Mouse (Mus musculus): ENCODE data around the gene Slc22a18. TPM values are rescaled to one million over a fixed set of nuclear protein-coding genes. Genes with fewer than 3 reads are reported as not detected.

Slc22a18 gene
- total and polyA plus RNA-seq, 3 experiments, result 5.8 to 19.8 TPM; not detected in 1

GRCm38 (mm10) chr7:143502418-143503200, 29.1 kb downstream of the Slc22a18 start, which contains the start of gene Phlda2:
TSS of gene Phlda2 (minus strand) at chr7:143503150.
- Histone ChIP-seq H3K27ac (ENCODE audit: control insufficient read depth, low read depth, low read length) (peak within 1 kb of the TSS; percentile 84), H3K79me2 (ENCODE audit: control insufficient read depth, insufficient read depth, low read length, poor library complexity) (peaks cover 10% of the 10 kb centered on the region), H3K9me3 (replicated peaks; ENCODE audit: insufficient read depth, low read length) (no peaks in the 10 kb centered on the region), H3K9ac (ENCODE audit: control insufficient read depth, low read depth, low read length, poor library complexity, severe bottlenecking) (peak within 1 kb of the TSS; percentile 85), H3K4me3 (ENCODE audit: control insufficient read depth in 1 of 2, insufficient read depth in 1 of 2, low read depth in 2 of 2, low read length in 2 of 2) (peak within 1 kb of the TSS; percentile 78 to 91), H3K27me3 (ENCODE audit: control insufficient read depth in 1 of 2, insufficient read depth in 2 of 2, low read length in 2 of 2) (no peaks in the 10 kb centered on the region), H3K4me1 (ENCODE audit: control insufficient read depth in 1 of 2, insufficient read depth in 2 of 2, low read length in 2 of 2) (peaks cover 5 to 19% of the 10 kb centered on the region in 2 experiments; a peak in 3 of 4 replicates), H3K36me3 (ENCODE audit: control insufficient read depth in 1 of 2, insufficient read depth in 2 of 2, low read length in 2 of 2) (peaks cover 0 to 6% of the 10 kb centered on the region in 2 experiments; a peak in 2 of 4 replicates)
- peak; percentile 89 for DNase-seq (ENCODE audit: low read depth, low spot score)
- TF ChIP-seq JUND (IDR thresholded peaks at IDR 0.05; ENCODE audit: low read depth, low read length) (no peak), USF1 (IDR thresholded peaks at IDR 0.05; ENCODE audit: low read depth, low read length) (peak; percentile 57), ETS1 (IDR thresholded peaks at IDR 0.05; ENCODE audit: low read depth, low read length) (peak; percentile 37), BHLHE40 (IDR thresholded peaks at IDR 0.05; ENCODE audit: borderline replicate concordance, low read depth, low read length) (peak; percentile 54; the same call in 1 of the 2 replicates), ZNF384 (IDR thresholded peaks at IDR 0.05; ENCODE audit: low read depth, low read length) (no peak), MAX (IDR thresholded peaks at IDR 0.05; ENCODE audit: low read length) (peak; percentile 59), SIN3A (IDR thresholded peaks at IDR 0.05; ENCODE audit: low read length) (peak; percentile 42), RAD21 (IDR thresholded peaks at IDR 0.05; ENCODE audit: low read depth, low read length) (no peak), MEF2A (IDR thresholded peaks at IDR 0.05; ENCODE audit: extremely low read depth, insufficient replicate concordance, low read depth, low read length, poor library complexity, severe bottlenecking) (no peak), MYB (IDR thresholded peaks at IDR 0.05; ENCODE audit: low read depth, low read length) (0 out of 2 replicates have a peak, but pooled peaks have one; percentile 36), ZC3H11A (IDR thresholded peaks at IDR 0.05; ENCODE audit: low read depth, low read length) (no peak), HCFC1 (IDR thresholded peaks at IDR 0.05; ENCODE audit: low read depth, low read length) (no peak; the same call in 1 of the 2 replicates), MAZ (IDR thresholded peaks at IDR 0.05; ENCODE audit: low read depth, low read length) (peak; percentile 92), MYC (IDR thresholded peaks at IDR 0.05; ENCODE audit: low read depth, low read length) (peak; percentile 79; the same call in 1 of the 2 replicates), CHD1 (IDR thresholded peaks at IDR 0.05; ENCODE audit: low read depth, low read length) (0 out of 2 replicates have a peak, but pooled peaks have one; percentile 27), ZKSCAN1 (IDR thresholded peaks at IDR 0.05; ENCODE audit: low read depth, low read length) (no peak), GABPA (IDR thresholded peaks at IDR 0.05; ENCODE audit: low read depth, low read length) (no peak), MXI1 (IDR thresholded peaks at IDR 0.05; ENCODE audit: low read depth, low read length) (peak; percentile 70; the same call in 1 of the 2 replicates), KAT2A (conservative IDR thresholded peaks at IDR 0.05; ENCODE audit: low read depth, low read length) (no peak), ZMIZ1 (IDR thresholded peaks at IDR 0.05; ENCODE audit: low read depth, low read length) (peak; percentile 97), NRF1 (IDR thresholded peaks at IDR 0.05; ENCODE audit: insufficient read depth, low read depth, low read length, poor library complexity, severe bottlenecking) (no peak), TBP (IDR thresholded peaks at IDR 0.05; ENCODE audit: low read depth, low read length) (peak; percentile 95), EP300 (IDR thresholded peaks at IDR 0.05; ENCODE audit: low read depth in 1 of 2, low read length in 2 of 2) (peak; percentile 32 to 34; a peak in 1 of 4 replicates), POLR2AphosphoS2 (IDR thresholded peaks at IDR 0.05; ENCODE audit: low read length) (peak; percentile 91), NELFE (IDR thresholded peaks at IDR 0.05; ENCODE audit: low read depth, low read length) (peak; percentile 88), GATA1 (IDR thresholded peaks at IDR 0.05; ENCODE audit: low read depth, low read length) (0 out of 2 replicates have a peak, but pooled peaks have one; percentile 6), POLR2A (IDR thresholded peaks at IDR 0.05; ENCODE audit: control insufficient read depth in 1 of 2, insufficient read depth in 1 of 2, low read depth in 1 of 2, low read length in 2 of 2, poor library complexity in 1 of 2) (peak; percentile 50 to 93; a peak in 3 of 4 replicates)
